18 mouse cellular contexts compared by ENCODE assay signal in genomic region chr4:120091997-120092783, GRCm38 (mm10). TPM values are rescaled to one million over a fixed set of nuclear protein-coding genes. Genes with fewer than 3 reads are reported as not detected.
A peak's percentile ranks its signal among the peaks of the same experiment; 100 is the strongest.
DNase-seq lines count a peak whose midpoint lies in the region; TF ChIP-seq lines count a peak whose summit lies in the region.
"Had no signal": no experiment of that assay in that cellular context is flagged by ENCODE, and none has a peak within 500 bp of the region (broad histone marks: within the 10 kb centered on the region; RNA-seq: fewer than 3 reads in every experiment).

No protein-coding gene starts in this region.

- DNase-seq in lung, adult 18-20 months: peak; percentile 30 to 49
- DNase-seq in lung, adult 2 months: no peak
- DNase-seq in gastrocnemius, postnatal 14 days: peak; percentile 60
- DNase-seq in heart, postnatal 36 days: peak; percentile 41 to 51
- no peak for DNase-seq in left cerebral cortex, adult 11 months (ENCODE audit: low spot score)
- no peak for DNase-seq in spleen, postnatal 4 days (ENCODE audit: low spot score in 2 of 2)
- DNase-seq in adipocyte (ENCODE audit: low spot score): no peak
- DNase-seq: adrenal gland, postnatal 10 days; kidney, adult 2 months had no signal

- H3ac ChIP-seq in myocyte (ENCODE audit: control insufficient read depth, insufficient read length): no peak overlapping the region

- no peak for TF ChIP-seq POLR2A in lung, adult 2 months (IDR thresholded peaks at IDR 0.05; ENCODE audit: borderline replicate concordance, extremely low read depth, low read depth, low read length)
- no peak for TF ChIP-seq POLR2A in myocyte (IDR thresholded peaks at IDR 0.05; ENCODE audit: insufficient read length, low read depth)

- no peaks in the 10 kb centered on the region for H3K27me3 ChIP-seq in myocyte (ENCODE audit: control insufficient read depth, insufficient read depth, insufficient read length)
- H3K27me3 ChIP-seq: hindbrain, embryonic 13.5 days; neural tube, embryonic 15.5 days; Patski had no signal

- no peaks in the 10 kb centered on the region for H3K79me2 ChIP-seq in myocyte (ENCODE audit: control insufficient read depth, insufficient read depth)

- 70% methylated on average over 1 of the region's 1 CpGs for WGBS in lung, adult 2 months

- intact Hi-C loops in gastrocnemius, postnatal 14 days (cut with DNase I; ENCODE audit: low total_unique reads): no loop called here
- intact Hi-C loops in heart, postnatal 36 days (cut with DNase I): loop anchor here (2.0 to 5.0 kb wide), 2 partner anchors 19 to 80 kb away; no protein-coding TSS in a partner anchor

- no peaks in the 10 kb centered on the region for H3K36me3 ChIP-seq in myocyte (ENCODE audit: control insufficient read depth, insufficient read depth)

- H3K4me2 ChIP-seq in myocyte (ENCODE audit: low read depth): no peak overlapping the region
- H3K4me2 ChIP-seq: hindbrain, embryonic 13.5 days; neural tube, embryonic 15.5 days had no signal

- TF ChIP-seq CTCF in lung, adult 2 months (IDR thresholded peaks at IDR 0.05; ENCODE audit: insufficient read depth, low read length): no peak

- no peak overlapping the region for H3K4me3 ChIP-seq in lung, adult 2 months (replicated peaks; ENCODE audit: extremely low read depth, low read depth, low read length)
- H3K4me3 ChIP-seq in myocyte: no peak overlapping the region
- H3K4me3 ChIP-seq: hindbrain, embryonic 13.5 days; neural tube, embryonic 15.5 days had no signal

- no peaks in the 10 kb centered on the region for H3K4me1 ChIP-seq in lung, adult 2 months (ENCODE audit: control insufficient read depth, insufficient read depth, low read length)
- H3K4me1 ChIP-seq: neural tube, embryonic 15.5 days had no signal

TF ChIP-seq in myocyte, 11 proteins besides CTCF, POLR2A, EP300 and RAD21:
- TF ChIP-seq E2F4 (IDR thresholded peaks at IDR 0.05; ENCODE audit: insufficient read depth) (no peak), MYOG (IDR thresholded peaks at IDR 0.05; ENCODE audit: control insufficient read depth in 1 of 3, insufficient read depth in 1 of 3, insufficient read length in 2 of 3, low read depth in 2 of 3) (peak in 2 of 3 experiments; percentile 17 to 59), TCF3 (IDR thresholded peaks at IDR 0.05; ENCODE audit: insufficient read length, low read depth) (no peak), USF1 (IDR thresholded peaks at IDR 0.05; ENCODE audit: low read depth) (no peak), REST (IDR thresholded peaks at IDR 0.05; ENCODE audit: insufficient read depth, insufficient read length) (no peak), MYOD1 (IDR thresholded peaks at IDR 0.05; ENCODE audit: control insufficient read depth in 1 of 3, insufficient read length in 2 of 3, low read depth in 2 of 3) (no peak)

RNA-seq across cellular contexts. Expression of gene AL607142.1, which starts 27.4 kb away (rescaled TPM):
- polyA plus RNA-seq in lung, adult 2 months (2012; rRNA removed): not detected in 2 replicates
- total RNA-seq in gastrocnemius, postnatal 14 days (2021): not detected
- not detected for total RNA-seq in heart, postnatal 36 days (2021)
- not detected for polyA plus RNA-seq in myocyte (2012; fragmentation: generic; extraction: Trizol)
- total RNA-seq: adrenal gland, postnatal 10 days; layer of hippocampus, adult 18-20 months; left cerebral cortex, postnatal 25 days had no signal
- polyA plus RNA-seq: hindbrain, embryonic 13.5 days; kidney, adult 2 months; liver, embryonic 16.5 days; midbrain, embryonic 16.5 days; neural tube, embryonic 15.5 days; Patski; stomach, embryonic 14.5 days had no signal

Comparison
In these comparisons a context has a peak if more than half of its experiments do, and no peak if none do; other contexts are left out.
1. DNase-seq: peak in lung, adult 18-20 months (2 of 2), gastrocnemius, postnatal 14 days (single experiment) and heart, postnatal 36 days (2 of 2); none in lung, adult 2 months (single experiment), left cerebral cortex, adult 11 months (single experiment), spleen, postnatal 4 days (0 of 2) and adipocyte (single experiment).